Mouse (Mus musculus): ENCODE data around the gene Oas3. TPM values are rescaled to one million over a fixed set of nuclear protein-coding genes. Genes with fewer than 3 reads are reported as not detected.
"Not testable (repeated sequence)": the region's sequence is repeated elsewhere in the genome, so short reads cannot be mapped to it uniquely, and the experiment has no call there.

Oas3 gene
- polyA plus RNA-seq, 1 experiment from 2014 or later, result 0.11 TPM

DNA sequence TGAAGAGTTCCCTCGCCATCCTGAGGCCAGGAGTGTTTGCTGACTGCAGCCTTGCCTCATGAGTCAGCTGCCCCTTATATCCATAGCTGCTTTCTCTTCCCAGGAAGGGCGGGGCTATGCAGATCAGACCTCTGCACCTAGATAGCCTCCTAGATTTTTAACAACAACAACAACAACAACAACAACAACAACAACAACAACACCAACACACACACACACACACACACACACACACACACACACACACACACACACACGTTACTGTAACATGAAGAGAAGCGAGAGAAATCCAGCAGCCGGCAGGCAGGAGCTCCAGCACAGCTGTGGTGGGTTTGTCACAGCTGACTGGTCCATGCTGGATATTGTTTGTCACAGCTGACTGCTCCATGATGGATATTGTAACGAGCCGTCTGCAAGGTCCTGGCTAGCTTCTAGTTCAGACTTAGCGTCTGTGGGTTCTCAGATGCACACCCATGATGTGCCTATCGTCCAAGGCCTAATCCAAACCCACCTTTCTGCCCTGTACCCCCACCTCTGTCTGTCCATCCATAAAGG is 18.1 kb upstream of the Oas3 start, which contains the start of gene Oas1e:
Gene Oas1e, minus strand, starts transcription at position 51 of the 555 bp plus-strand sequence.
- ATAC-seq (ENCODE audit: low FRiP score, low TSS enrichment), result not testable (repeated sequence)

DNA sequence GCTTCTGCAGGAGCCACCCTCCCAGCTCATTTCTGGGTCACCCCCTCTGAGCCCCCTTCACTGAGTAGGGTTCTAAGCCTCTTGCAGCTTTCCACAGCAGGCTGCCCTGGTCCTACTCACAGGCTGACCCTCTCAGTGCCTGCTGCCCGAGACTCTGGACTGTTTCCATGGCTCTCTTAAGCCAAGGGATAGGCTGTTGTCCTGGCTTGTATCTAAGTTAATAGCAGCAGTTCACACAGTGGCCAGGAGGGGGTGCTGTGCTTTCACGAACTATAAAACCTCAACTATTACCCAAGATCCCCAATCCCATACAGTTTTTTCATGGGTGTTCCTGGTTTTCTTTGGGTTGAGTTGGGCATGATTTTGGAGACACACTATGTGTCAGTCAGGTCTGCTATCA is 15.6 kb upstream of the Oas3 start:
- H3K27me3 ChIP-seq (ENCODE audit: insufficient read depth, low read length), result no peaks in the 10 kb centered on the region

More for the DNA sequence above, 18.1 kb upstream of the Oas3 start, which contains the start of gene Oas1e:
- H3K9me3 ChIP-seq (ENCODE audit: low read length); H3K27me3 ChIP-seq (ENCODE audit: insufficient read depth, low read length); H3K9ac ChIP-seq (replicated peaks; ENCODE audit: low read length); H3K4me2 ChIP-seq (replicated peaks; ENCODE audit: low read depth, low read length); H3K4me3 ChIP-seq (ENCODE audit: low read length); H3K36me3 ChIP-seq (ENCODE audit: insufficient read depth, low read length); H3K4me1 ChIP-seq (ENCODE audit: insufficient read depth, low read length); H3K27ac ChIP-seq (ENCODE audit: low read length): not testable (repeated sequence)
- WGBS, result 41% methylated on average over 9 of the region's 9 CpGs

GRCm38 (mm10) chr5:120787042-120787441 is 9.6 kb upstream of the Oas3 start:
- no peaks in the 10 kb centered on the region for H3K27me3 ChIP-seq (ENCODE audit: insufficient read depth, low read length)
- 65% methylated on average over 3 of the region's 3 CpGs for WGBS
- H3K4me1 ChIP-seq (ENCODE audit: insufficient read depth, low read length), result no peaks in the 10 kb centered on the region
- no peak for ATAC-seq (ENCODE audit: low FRiP score, low TSS enrichment)
- H3K36me3 ChIP-seq (ENCODE audit: insufficient read depth, low read length), result no peaks in the 10 kb centered on the region
- no peak overlapping the region for H3K27ac ChIP-seq (ENCODE audit: low read length)
- no peak overlapping the region for H3K4me2 ChIP-seq (replicated peaks; ENCODE audit: low read depth, low read length)
- no peak overlapping the region for H3K4me3 ChIP-seq (ENCODE audit: low read length)
- H3K9ac ChIP-seq (replicated peaks; ENCODE audit: low read length), result no peak overlapping the region
- no peaks in the 10 kb centered on the region for H3K9me3 ChIP-seq (ENCODE audit: low read length)

More for the DNA sequence above, 15.6 kb upstream of the Oas3 start:
- H3K9me3 ChIP-seq (ENCODE audit: low read length), result no peaks in the 10 kb centered on the region
- no peaks in the 10 kb centered on the region for H3K36me3 ChIP-seq (ENCODE audit: insufficient read depth, low read length)
- H3K4me3 ChIP-seq (ENCODE audit: low read length), result no peak overlapping the region
- H3K27ac ChIP-seq (ENCODE audit: low read length), result no peak overlapping the region
- no peaks in the 10 kb centered on the region for H3K4me1 ChIP-seq (ENCODE audit: insufficient read depth, low read length)
- WGBS, result 36% methylated on average over 2 of the region's 2 CpGs
- no peak overlapping the region for H3K9ac ChIP-seq (replicated peaks; ENCODE audit: low read length)
- no peak for ATAC-seq (ENCODE audit: low FRiP score, low TSS enrichment)
- no peak overlapping the region for H3K4me2 ChIP-seq (replicated peaks; ENCODE audit: low read depth, low read length)

DNA sequence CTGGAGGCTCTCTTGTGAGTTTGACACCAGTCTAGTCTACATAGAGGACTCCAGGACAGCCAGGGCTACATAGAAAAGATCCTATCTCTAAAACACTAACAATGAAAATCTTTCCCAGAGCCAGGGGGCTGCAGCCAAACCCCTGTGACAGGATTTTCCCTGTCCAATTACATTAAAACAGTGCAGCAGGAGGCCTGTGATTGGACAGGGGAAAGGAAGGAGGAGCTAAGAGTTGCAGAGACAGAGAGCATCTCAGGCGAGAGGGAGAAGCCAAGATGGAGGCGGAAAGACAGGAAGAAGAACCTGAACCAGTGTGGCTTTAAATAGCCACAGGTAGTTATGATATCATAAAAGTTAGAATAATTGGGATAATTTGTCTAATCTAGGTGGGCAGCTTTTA is 5.0 kb upstream of the Oas3 start:
- Histone ChIP-seq H3K4me3 (ENCODE audit: low read length) (no peak overlapping the region), H3K9ac (replicated peaks; ENCODE audit: low read length) (no peak overlapping the region), H3K9me3 (ENCODE audit: low read length) (no peaks in the 10 kb centered on the region), H3K36me3 (ENCODE audit: insufficient read depth, low read length) (no peaks in the 10 kb centered on the region), H3K27ac (ENCODE audit: low read length) (no peak overlapping the region), H3K27me3 (ENCODE audit: insufficient read depth, low read length) (no peaks in the 10 kb centered on the region), H3K4me2 (replicated peaks; ENCODE audit: low read depth, low read length) (no peak overlapping the region), H3K4me1 (ENCODE audit: insufficient read depth, low read length) (no peaks in the 10 kb centered on the region)
- 71% methylated on average over 2 of the region's 2 CpGs for WGBS
- no peak for ATAC-seq (ENCODE audit: low FRiP score, low TSS enrichment)

DNA sequence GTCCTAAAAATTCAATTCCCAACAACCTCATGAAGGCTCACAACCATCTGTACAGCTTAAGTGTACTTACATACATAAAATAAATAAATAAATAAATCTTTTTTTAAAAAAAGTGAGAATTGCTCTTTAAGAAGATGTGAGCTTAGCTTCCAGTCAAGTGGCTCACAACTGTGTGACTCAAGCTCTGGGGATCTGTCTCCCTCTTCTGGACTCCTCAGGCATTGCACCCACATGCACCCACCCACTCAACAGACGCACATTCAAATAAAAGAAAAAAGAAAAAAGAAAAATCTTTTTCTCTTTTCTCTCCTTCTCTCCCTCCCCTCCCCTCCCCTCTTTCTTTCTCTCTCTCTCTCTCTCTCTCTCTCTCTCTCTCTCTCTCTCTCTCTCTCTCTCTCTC is 4.2 kb upstream of the Oas3 start:
- H3K27ac ChIP-seq (ENCODE audit: low read length), result no peak overlapping the region
- H3K27me3 ChIP-seq (ENCODE audit: insufficient read depth, low read length), result no peaks in the 10 kb centered on the region
- no peaks in the 10 kb centered on the region for H3K36me3 ChIP-seq (ENCODE audit: insufficient read depth, low read length)
- H3K4me1 ChIP-seq (ENCODE audit: insufficient read depth, low read length), result no peaks in the 10 kb centered on the region
- WGBS, result 100% methylated on average over 1 of the region's 1 CpGs
- H3K9ac ChIP-seq (replicated peaks; ENCODE audit: low read length), result no peak overlapping the region
- no peaks in the 10 kb centered on the region for H3K9me3 ChIP-seq (ENCODE audit: low read length)
- H3K4me3 ChIP-seq (ENCODE audit: low read length), result no peak overlapping the region
- ATAC-seq (ENCODE audit: low FRiP score, low TSS enrichment), result no peak
- no peak overlapping the region for H3K4me2 ChIP-seq (replicated peaks; ENCODE audit: low read depth, low read length)

DNA sequence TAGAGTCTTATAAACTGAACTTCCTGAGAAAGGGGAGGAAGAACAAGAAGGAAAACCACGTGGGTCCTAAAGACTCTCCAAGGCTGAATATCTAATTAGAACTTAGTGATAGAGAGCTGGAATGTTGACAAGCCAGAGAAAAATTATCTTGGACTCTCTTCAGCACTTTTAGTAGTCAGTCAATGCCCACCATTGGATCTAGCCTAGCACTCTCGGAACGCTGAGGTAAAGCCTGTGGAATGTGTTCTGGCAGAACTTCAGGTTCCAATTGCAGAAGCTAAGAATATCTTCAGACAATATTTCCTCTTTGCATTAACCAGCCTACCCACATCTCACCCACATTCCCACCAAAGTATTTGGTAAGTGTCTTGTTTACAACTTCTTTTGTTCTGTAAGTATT is 2.5 kb upstream of the Oas3 start:
- H3K36me3 ChIP-seq (ENCODE audit: insufficient read depth, low read length), result no peaks in the 10 kb centered on the region
- no peak for ATAC-seq (ENCODE audit: low FRiP score, low TSS enrichment)
- H3K27me3 ChIP-seq (ENCODE audit: insufficient read depth, low read length), result no peaks in the 10 kb centered on the region
- H3K4me3 ChIP-seq (ENCODE audit: low read length), result no peak overlapping the region
- H3K27ac ChIP-seq (ENCODE audit: low read length), result no peak overlapping the region
- H3K4me2 ChIP-seq (replicated peaks; ENCODE audit: low read depth, low read length), result no peak overlapping the region
- no peaks in the 10 kb centered on the region for H3K9me3 ChIP-seq (ENCODE audit: low read length)
- no peaks in the 10 kb centered on the region for H3K4me1 ChIP-seq (ENCODE audit: insufficient read depth, low read length)
- WGBS, result 45% methylated on average over 3 of the region's 3 CpGs
- no peak overlapping the region for H3K9ac ChIP-seq (replicated peaks; ENCODE audit: low read length)

- no peak overlapping the region for H3K27ac ChIP-seq (ENCODE audit: low read length)
- H3K9ac ChIP-seq (replicated peaks; ENCODE audit: low read length), result no peak overlapping the region
- H3K27me3 ChIP-seq (ENCODE audit: insufficient read depth, low read length), result no peaks in the 10 kb centered on the region
- no peaks in the 10 kb centered on the region for H3K4me1 ChIP-seq (ENCODE audit: insufficient read depth, low read length)
- WGBS, result 75% methylated on average over 2 of the region's 2 CpGs
- H3K4me2 ChIP-seq (replicated peaks; ENCODE audit: low read depth, low read length), result no peak overlapping the region
- ATAC-seq (ENCODE audit: low FRiP score, low TSS enrichment), result no peak
- H3K9me3 ChIP-seq (ENCODE audit: low read length), result no peaks in the 10 kb centered on the region
- no peaks in the 10 kb centered on the region for H3K36me3 ChIP-seq (ENCODE audit: insufficient read depth, low read length)
- no peak overlapping the region for H3K4me3 ChIP-seq (ENCODE audit: low read length)
Observed at GRCm38 (mm10) chr5:120778941-120779340, 1.5 kb upstream of the Oas3 start.

DNA sequence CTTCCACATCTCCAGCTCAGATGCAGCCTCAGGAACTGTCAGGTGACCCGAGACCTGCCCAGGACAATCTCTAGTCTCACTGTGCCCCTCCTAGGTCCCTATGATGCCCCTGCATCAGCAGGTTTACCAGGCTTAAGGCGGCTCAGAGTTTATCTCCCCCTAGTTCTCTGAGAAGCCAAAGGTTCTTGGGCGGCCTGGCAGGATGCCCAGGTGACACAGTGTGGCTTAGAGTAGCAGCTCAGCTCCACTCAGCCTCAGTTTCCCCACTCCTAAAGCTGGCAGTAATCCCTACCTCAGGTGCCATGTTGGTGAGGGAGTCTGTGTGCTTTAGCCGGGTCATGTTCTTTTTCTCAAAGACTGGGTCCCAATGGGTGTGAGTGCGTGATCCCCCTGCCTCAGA is 660 bp downstream of the Oas3 start:
- ATAC-seq (ENCODE audit: low FRiP score, low TSS enrichment), result no peak
- Histone ChIP-seq H3K36me3 (ENCODE audit: insufficient read depth, low read length) (no peaks in the 10 kb centered on the region), H3K4me2 (replicated peaks; ENCODE audit: low read depth, low read length) (no peak overlapping the region), H3K4me1 (ENCODE audit: insufficient read depth, low read length) (no peaks in the 10 kb centered on the region), H3K9ac (replicated peaks; ENCODE audit: low read length) (no peak overlapping the region), H3K9me3 (ENCODE audit: low read length) (no peaks in the 10 kb centered on the region), H3K27ac (ENCODE audit: low read length) (no peak overlapping the region), H3K27me3 (ENCODE audit: insufficient read depth, low read length) (no peaks in the 10 kb centered on the region), H3K4me3 (ENCODE audit: low read length) (no peak overlapping the region)
- WGBS, result 80% methylated on average over 5 of the region's 5 CpGs

- 71% methylated on average over 14 of the region's 14 CpGs for WGBS
- Histone ChIP-seq H3K4me1 (ENCODE audit: insufficient read depth, low read length) (no peaks in the 10 kb centered on the region), H3K36me3 (ENCODE audit: insufficient read depth, low read length) (no peaks in the 10 kb centered on the region), H3K9me3 (ENCODE audit: low read length) (no peaks in the 10 kb centered on the region), H3K4me3 (ENCODE audit: low read length) (no peak overlapping the region), H3K9ac (replicated peaks; ENCODE audit: low read length) (no peak overlapping the region), H3K27ac (ENCODE audit: low read length) (no peak overlapping the region), H3K27me3 (ENCODE audit: insufficient read depth, low read length) (no peaks in the 10 kb centered on the region), H3K4me2 (replicated peaks; ENCODE audit: low read depth, low read length) (no peak overlapping the region)
- no peak for ATAC-seq (ENCODE audit: low FRiP score, low TSS enrichment)
Observed at GRCm38 (mm10) chr5:120775287-120775985, 2.0 kb downstream of the Oas3 start.

GRCm38 (mm10) chr5:120769396-120769795 is 8.1 kb downstream of the Oas3 start:
- no peaks in the 10 kb centered on the region for H3K9me3 ChIP-seq (ENCODE audit: low read length)
- no peak overlapping the region for H3K4me3 ChIP-seq (ENCODE audit: low read length)
- no peak overlapping the region for H3K4me2 ChIP-seq (replicated peaks; ENCODE audit: low read depth, low read length)
- H3K36me3 ChIP-seq (ENCODE audit: insufficient read depth, low read length), result no peaks in the 10 kb centered on the region
- no peak overlapping the region for H3K9ac ChIP-seq (replicated peaks; ENCODE audit: low read length)
- no peaks in the 10 kb centered on the region for H3K4me1 ChIP-seq (ENCODE audit: insufficient read depth, low read length)
- no peak for ATAC-seq (ENCODE audit: low FRiP score, low TSS enrichment)
- no peak overlapping the region for H3K27ac ChIP-seq (ENCODE audit: low read length)
- no peaks in the 10 kb centered on the region for H3K27me3 ChIP-seq (ENCODE audit: insufficient read depth, low read length)
- 57% methylated on average over 3 of the region's 3 CpGs for WGBS
